Mouse (Mus musculus): ENCODE data around the gene U2af1. TPM values are rescaled to one million over a fixed set of nuclear protein-coding genes. Genes with fewer than 3 reads are reported as not detected.

Gene U2af1
- polyA plus RNA-seq, 1 experiment from 2014 or later: 255 TPM

DNA sequence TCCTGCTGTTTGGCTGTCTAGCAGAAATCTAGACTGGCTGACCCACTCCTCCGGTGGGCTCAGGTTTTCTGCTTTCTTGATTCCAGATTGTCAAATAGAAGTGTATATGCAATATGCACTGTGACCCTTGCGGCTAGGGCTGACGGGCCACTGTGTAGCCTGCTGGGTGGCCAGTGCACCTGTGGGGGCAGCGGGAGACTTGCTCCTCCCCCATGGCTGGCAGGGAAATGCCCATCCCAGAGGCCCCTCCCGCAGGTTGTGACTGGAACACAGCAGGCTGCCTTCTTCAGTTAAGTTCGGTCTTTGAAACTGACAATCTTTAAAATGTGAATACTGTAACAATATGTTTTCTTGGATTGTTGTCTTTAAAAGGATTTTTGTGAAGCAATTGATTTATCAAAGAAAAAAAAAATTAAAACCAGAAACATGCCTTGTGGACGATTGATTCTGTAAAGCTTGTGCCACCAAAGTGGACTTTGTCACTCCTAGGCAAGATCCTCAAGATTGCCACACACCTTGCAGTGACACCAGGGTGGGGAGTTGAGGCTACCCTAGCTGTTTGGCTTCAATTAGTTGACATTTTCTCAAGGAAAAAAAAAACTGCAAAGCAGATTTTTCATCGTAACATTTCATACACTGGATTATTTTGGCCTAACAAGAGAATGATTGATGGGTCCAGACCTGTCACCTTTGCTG, 51.3 kb downstream of the U2af1 start:
- no peaks in the 10 kb centered on the region for H3K9me3 ChIP-seq (replicated peaks)
- H3K4me3 ChIP-seq (replicated peaks): no peak overlapping the region
- H3K36me3 ChIP-seq: peaks cover 35% of the 10 kb centered on the region
- H3K9ac ChIP-seq: no peak overlapping the region
- no peak overlapping the region for H3K27ac ChIP-seq (replicated peaks)
- ATAC-seq (ENCODE audit: insufficient number of reproducible peaks, low FRiP score, low TSS enrichment, low read depth): no peak
- WGBS: 70% methylated on average over 8 of the region's 8 CpGs
- no peaks in the 10 kb centered on the region for H3K27me3 ChIP-seq
- H3K4me2 ChIP-seq (replicated peaks): no peak overlapping the region
- no peaks in the 10 kb centered on the region for H3K4me1 ChIP-seq

DNA sequence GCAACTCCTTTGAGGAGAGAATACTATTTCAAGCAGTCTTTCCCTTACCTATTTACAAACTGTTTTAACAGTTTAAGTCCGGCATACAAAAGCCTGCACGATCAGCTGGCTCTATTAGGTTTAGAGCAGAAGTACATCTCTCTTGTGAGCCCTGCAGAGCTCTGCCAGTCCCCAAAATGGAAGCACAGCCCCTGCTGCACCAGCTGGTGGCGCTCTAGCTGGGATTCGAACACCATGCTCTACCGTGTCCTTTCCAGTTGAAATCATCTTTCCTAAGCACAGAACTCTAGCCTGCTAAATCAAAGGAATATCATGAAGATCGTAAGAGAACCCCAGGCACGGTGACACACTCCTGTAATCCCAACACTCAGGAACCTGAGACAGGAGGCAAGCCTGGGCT, 52.3 kb downstream of the U2af1 start:
- H3K27ac ChIP-seq (replicated peaks): no peak overlapping the region
- WGBS: 76% methylated on average over 7 of the region's 7 CpGs
- no peak for ATAC-seq (ENCODE audit: insufficient number of reproducible peaks, low FRiP score, low TSS enrichment, low read depth)
- H3K27me3 ChIP-seq: no peaks in the 10 kb centered on the region
- no peak overlapping the region for H3K4me3 ChIP-seq (replicated peaks)
- H3K4me1 ChIP-seq: no peaks in the 10 kb centered on the region
- no peak overlapping the region for H3K9ac ChIP-seq
- no peaks in the 10 kb centered on the region for H3K9me3 ChIP-seq (replicated peaks)
- no peak overlapping the region for H3K4me2 ChIP-seq (replicated peaks)
- peaks cover 39% of the 10 kb centered on the region for H3K36me3 ChIP-seq

GRCm38 (mm10) chr17:31598593-31598992, 60.1 kb downstream of the U2af1 start:
- Histone ChIP-seq H3K9ac (no peak overlapping the region), H3K4me3 (replicated peaks) (no peak overlapping the region), H3K27me3 (no peaks in the 10 kb centered on the region), H3K36me3 (peaks cover 79% of the 10 kb centered on the region), H3K4me2 (replicated peaks) (no peak overlapping the region), H3K27ac (replicated peaks) (no peak overlapping the region), H3K4me1 (no peaks in the 10 kb centered on the region), H3K9me3 (replicated peaks) (no peaks in the 10 kb centered on the region)
- WGBS: 75% methylated on average over 8 of the region's 8 CpGs
- ATAC-seq (ENCODE audit: insufficient number of reproducible peaks, low FRiP score, low TSS enrichment, low read depth): no peak

GRCm38 (mm10) chr17:31597957-31598356, 60.7 kb downstream of the U2af1 start:
- Histone ChIP-seq H3K27ac (replicated peaks) (no peak overlapping the region), H3K9me3 (replicated peaks) (no peaks in the 10 kb centered on the region), H3K4me1 (no peaks in the 10 kb centered on the region), H3K27me3 (no peaks in the 10 kb centered on the region), H3K9ac (no peak overlapping the region), H3K4me3 (replicated peaks) (no peak overlapping the region), H3K4me2 (replicated peaks) (no peak overlapping the region), H3K36me3 (peaks cover 80% of the 10 kb centered on the region)
- WGBS: 91% methylated on average over 9 of the region's 9 CpGs
- no peak for ATAC-seq (ENCODE audit: insufficient number of reproducible peaks, low FRiP score, low TSS enrichment, low read depth)

Other genes starting within 250 kb of the U2af1 start
- 32.7 and 34.9 TPM in 2 replicates for gene Wdr4, start 138.9 kb downstream of the U2af1 start, polyA plus RNA-seq (2015; fragmentation: Nextera tagmentation; extraction: Ambion mirVana)
- gene Ndufv3, start 138.8 kb downstream of the U2af1 start, polyA plus RNA-seq (2015; fragmentation: Nextera tagmentation; extraction: Ambion mirVana): 271 and 272 TPM in 2 replicates
- gene Pknox1, start 94.2 kb downstream of the U2af1 start, polyA plus RNA-seq (2015; fragmentation: Nextera tagmentation; extraction: Ambion mirVana): 26.6 and 28.2 TPM in 2 replicates
- 5.4 and 5.8 TPM in 2 replicates for gene Cbs, start 21.7 kb downstream of the U2af1 start, polyA plus RNA-seq (2015; fragmentation: Nextera tagmentation; extraction: Ambion mirVana)
- 9.2 and 14.2 TPM in 2 replicates for gene Cryaa, start 18.9 kb upstream of the U2af1 start, polyA plus RNA-seq (2015; fragmentation: Nextera tagmentation; extraction: Ambion mirVana)
- gene Sik1, start 196.9 kb upstream of the U2af1 start, polyA plus RNA-seq (2015; fragmentation: Nextera tagmentation; extraction: Ambion mirVana): 33.6 and 35.5 TPM in 2 replicates